Mouse (Mus musculus) MEL (cell line): ENCODE data around the gene Slc4a1. TPM values are rescaled to one million over a fixed set of nuclear protein-coding genes. Genes with fewer than 3 reads are reported as not detected.
A peak's percentile ranks its signal among the peaks of the same experiment; 100 is the strongest.

Source experiments
- DNase-seq: peaks from one replicate; pipeline ENCODE4 v3.0.0; 2011; ENCODE audit warnings: low read depth, low spot score
- H3K27ac ChIP-seq: 2 replicates; pipeline ENCODE4 v1.5.1; 2012; ENCODE audit warnings: low read depth, mild to moderate bottlenecking, control low read depth, low read length, moderate library complexity; ENCODE audit not compliant: control insufficient read depth
- H3K27me3 ChIP-seq, 2 experiments: fragments of 150-350 bp in 1 of 2; sonication (generic) in 1 of 2; 2 replicates each; pipeline ENCODE4 v1.6.1; 2012; ENCODE audit warnings: low read length in 2 of 2, mild to moderate bottlenecking in 2 of 2, improper control_type of control experiment in 1 of 2, moderate library complexity in 1 of 2; ENCODE audit not compliant: insufficient read depth in 2 of 2, control insufficient read depth in 1 of 2
- H3K36me3 ChIP-seq, 2 experiments: 2 replicates each; pipeline ENCODE4 v1.6.1; 2012 to 2014; ENCODE audit warnings: low read length in 2 of 2, improper control_type of control experiment in 1 of 2, inconsistent platforms in 1 of 2, mild to moderate bottlenecking in 1 of 2; ENCODE audit not compliant: insufficient read depth in 2 of 2, control insufficient read depth in 1 of 2
- H3K4me1 ChIP-seq, 2 experiments: fragments of 150-350 bp in 1 of 2; sonication (generic) in 1 of 2; 2 replicates each; pipeline ENCODE4 v1.6.1; 2012; ENCODE audit warnings: low read length in 2 of 2, improper control_type of control experiment in 1 of 2, mild to moderate bottlenecking in 1 of 2; ENCODE audit not compliant: insufficient read depth in 2 of 2, control insufficient read depth in 1 of 2
- H3K4me3 ChIP-seq, 2 experiments: fragments of 150-350 bp in 1 of 2; sonication (generic) in 1 of 2; 2 replicates each; pipeline ENCODE4 v1.5.1; 2012; ENCODE audit warnings: low read depth in 2 of 2, low read length in 2 of 2, mild to moderate bottlenecking in 2 of 2, moderate library complexity in 2 of 2, control low read depth in 1 of 2, improper control_type of control experiment in 1 of 2; ENCODE audit not compliant: control insufficient read depth in 1 of 2, insufficient read depth in 1 of 2
- H3K79me2 ChIP-seq: 2 replicates; pipeline ENCODE4 v1.6.1; 2012; ENCODE audit warnings: mild to moderate bottlenecking, low read length, moderate library complexity; ENCODE audit not compliant: control insufficient read depth, poor library complexity, insufficient read depth
- H3K9ac ChIP-seq: 2 replicates; pipeline ENCODE4 v1.6.1; 2012; ENCODE audit warnings: low read depth, mild to moderate bottlenecking, control low read depth, low read length, moderate library complexity; ENCODE audit not compliant: control insufficient read depth, poor library complexity, severe bottlenecking
- H3K9me3 ChIP-seq: fragments of 150-350 bp; sonication (generic); replicated peaks from 2 replicates; pipeline ENCODE4 v1.6.1; 2012; ENCODE audit warnings: mild to moderate bottlenecking, low read length, improper control_type of control experiment, moderate library complexity; ENCODE audit not compliant: insufficient read depth
- CHD1 ChIP-seq: IDR thresholded peaks from 2 replicates; pipeline ENCODE4 v1.6.1; 2012; ENCODE audit warnings: low read depth, mild to moderate bottlenecking, inconsistent platforms, low read length, improper control_type of control experiment
- E2F4 ChIP-seq: IDR thresholded peaks from 2 replicates; pipeline ENCODE4 v1.6.1; 2011; ENCODE audit warnings: low read depth, low read length, improper control_type of control experiment, borderline replicate concordance
- ETS1 ChIP-seq: IDR thresholded peaks from 2 replicates; pipeline ENCODE4 v1.6.1; 2012; ENCODE audit warnings: low read depth, mild to moderate bottlenecking, inconsistent platforms, low read length, improper control_type of control experiment, moderate library complexity
- HCFC1 ChIP-seq: IDR thresholded peaks from 2 replicates; pipeline ENCODE4 v1.6.1; 2012; ENCODE audit warnings: low read depth, mild to moderate bottlenecking, inconsistent platforms, low read length, improper control_type of control experiment, moderate library complexity
- MAX ChIP-seq: IDR thresholded peaks from 2 replicates; pipeline ENCODE4 v1.6.1; 2011; ENCODE audit warnings: low read length, improper control_type of control experiment
- MAZ ChIP-seq: IDR thresholded peaks from 2 replicates; pipeline ENCODE4 v1.6.1; 2012; ENCODE audit warnings: low read depth, mild to moderate bottlenecking, inconsistent platforms, low read length, improper control_type of control experiment
- NELFE ChIP-seq: IDR thresholded peaks from 2 replicates; pipeline ENCODE4 v1.6.1; 2011; ENCODE audit warnings: low read depth, low read length, improper control_type of control experiment
- POLR2AphosphoS2 ChIP-seq: IDR thresholded peaks from 2 replicates; pipeline ENCODE4 v1.6.1; 2011; ENCODE audit warnings: low read length, improper control_type of control experiment
- RAD21 ChIP-seq: IDR thresholded peaks from 2 replicates; pipeline ENCODE4 v1.6.1; 2011; ENCODE audit warnings: mild to moderate bottlenecking, low read depth, low read length, improper control_type of control experiment
- SIN3A ChIP-seq: IDR thresholded peaks from 2 replicates; pipeline ENCODE4 v1.6.1; 2012; ENCODE audit warnings: low read length, improper control_type of control experiment, inconsistent platforms
- TAL1 ChIP-seq: IDR thresholded peaks from 2 replicates; pipeline ENCODE4 v1.6.1; 2012; ENCODE audit warnings: mild to moderate bottlenecking, inconsistent platforms, low read length, moderate library complexity, mixed read lengths
- UBTF ChIP-seq: IDR thresholded peaks from 2 replicates; pipeline ENCODE4 v1.6.1; 2012; ENCODE audit warnings: low read depth, mild to moderate bottlenecking, inconsistent platforms, low read length, improper control_type of control experiment, moderate library complexity, borderline replicate concordance; ENCODE audit not compliant: insufficient read depth
- ZKSCAN1 ChIP-seq: IDR thresholded peaks from 2 replicates; pipeline ENCODE4 v1.6.1; 2012; ENCODE audit warnings: low read depth, mild to moderate bottlenecking, inconsistent platforms, low read length, improper control_type of control experiment, moderate library complexity
- ZMIZ1 ChIP-seq: IDR thresholded peaks from 2 replicates; pipeline ENCODE4 v1.6.1; 2012; ENCODE audit warnings: low read depth, mild to moderate bottlenecking, inconsistent platforms, low read length, improper control_type of control experiment, moderate library complexity
- ZNF384 ChIP-seq: IDR thresholded peaks from 2 replicates; pipeline ENCODE4 v1.6.1; 2012; ENCODE audit warnings: low read depth, mild to moderate bottlenecking, inconsistent platforms, low read length, improper control_type of control experiment
- polyA plus RNA-seq, 2 experiments: library from polyadenylated mRNA; stranded (reverse) in 1 of 2; unstranded in 1 of 2; fragments of >175 nt in 1 of 2; fragments of >200 nt in 1 of 2; gene quantifications; 2 replicates each; pipeline versions ENCODE4 v1.2.1 to v1.2.4; 2012; ENCODE audit warnings: low replicate concordance in 2 of 2, low read depth in 1 of 2; ENCODE audit not compliant: insufficient read length in 2 of 2, insufficient read depth in 1 of 2, missing spikeins in 1 of 2
- total RNA-seq: library from RNA; depleted of rRNA; stranded (reverse); fragments of 300-350 nt; gene quantifications from 2 replicates; pipeline ENCODE4 v1.2.3, GENCODE M21; 2012

Gene Slc4a1
- total and polyA plus RNA-seq, 3 experiments: 0.23 to 0.35 TPM; not detected in 1

- TF ChIP-seq HCFC1 (peak; percentile 66; the same call in 1 of the 2 replicates), MAZ (peak; percentile 69; the same call in 1 of the 2 replicates), RAD21 (no peak), MAX (peak; percentile 23)
- TF ChIP-seq, all 39 proteins: peak for 19
Observed at GRCm38 (mm10) chr11:102319941-102320685, 45.9 kb downstream of the Slc4a1 start (continued).

- TF ChIP-seq HCFC1 (no peak), ETS1 (peak; percentile 39; the same call in 1 of the 2 replicates), TAL1 (no peak), ZKSCAN1 (no peak; the same call in 1 of the 2 replicates), UBTF (peak; percentile 96), MAZ (peak; percentile 27; the same call in 1 of the 2 replicates), ZNF384 (peak; percentile 35; the same call in 1 of the 2 replicates), CHD1 (peak; percentile 45), SIN3A (peak; percentile 49), POLR2AphosphoS2 (no peak), NELFE (peak; percentile 28; the same call in 1 of the 2 replicates), E2F4 (0 out of 2 replicates have a peak, but pooled peaks have one; percentile 37), ZMIZ1 (peak; percentile 46; the same call in 1 of the 2 replicates)
- peaks cover 53% of the 10 kb centered on the region for H3K79me2 ChIP-seq
- peak within 1 kb of the TSS; percentile 87 for H3K27ac ChIP-seq
- DNase-seq: peak; percentile 88
- peaks cover 4 to 18% of the 10 kb centered on the region in 2 experiments for H3K4me1 ChIP-seq
- peaks cover 1 to 3% of the 10 kb centered on the region in 2 experiments; a peak in 2 of 4 replicates for H3K27me3 ChIP-seq
- peak within 1 kb of the TSS; percentile 100 for H3K9ac ChIP-seq
- peak within 1 kb of the TSS; percentile 91 to 98 for H3K4me3 ChIP-seq
- no peaks in the 10 kb centered on the region for H3K9me3 ChIP-seq
- H3K36me3 ChIP-seq: peaks cover 0 to 16% of the 10 kb centered on the region in 2 experiments; a peak in 2 of 4 replicates
Observed at GRCm38 (mm10) chr11:102319410-102319792, 46.6 kb downstream of the Slc4a1 start, which contains the start of gene Ubtf. Gene Ubtf, minus strand, starts transcription at chr11:102319742.
